In genomic region chr11:61498736-61499504, GRCm38 (mm10) we compare ENCODE assay signal across 11 mouse cellular contexts. TPM values are rescaled to one million over a fixed set of nuclear protein-coding genes. Genes with fewer than 3 reads are reported as not detected.
DNase-seq lines count a peak whose midpoint lies in the region; ATAC-seq and TF ChIP-seq lines count a peak whose summit lies in the region.
"Had no signal": no experiment of that assay in that cellular context is flagged by ENCODE, and none has a peak within 500 bp of the region (broad histone marks: within the 10 kb centered on the region; RNA-seq: fewer than 3 reads in every experiment).

No protein-coding gene starts in this region.

- H3K79me2 ChIP-seq in heart, adult 2 months (replicated peaks; ENCODE audit: control insufficient read depth, insufficient read depth, low read length): no peaks in the 10 kb centered on the region

- intact Hi-C loops in heart, adult 2 months (cut with DNase I): no loop called here
- intact Hi-C loops in heart, postnatal 25 days (cut with DNase I): loop anchor here (10.0 kb wide), 1 partner anchor 324 kb away; the partner anchor contains the start of gene Usp22

- no peaks in the 10 kb centered on the region for H3K36me3 ChIP-seq in heart, adult 2 months (ENCODE audit: control insufficient read depth, insufficient read depth, low read length)
- no peaks in the 10 kb centered on the region for H3K36me3 ChIP-seq in lung, postnatal 0 days (ENCODE audit: insufficient read depth, low read length)
- H3K36me3 ChIP-seq: hindbrain, embryonic 13.5 days had no signal

- no peaks in the 10 kb centered on the region for H3K27me3 ChIP-seq in heart, adult 2 months (ENCODE audit: control insufficient read depth, insufficient read depth, low read length)
- H3K27me3 ChIP-seq in lung, postnatal 0 days (replicated peaks; ENCODE audit: insufficient read depth, low read length): no peaks in the 10 kb centered on the region
- H3K27me3 ChIP-seq: hindbrain, embryonic 13.5 days had no signal

- H3K4me1 ChIP-seq in heart, adult 2 months (ENCODE audit: control insufficient read depth, insufficient read depth, low read length): peaks cover 1% of the 10 kb centered on the region; the same call in 1 of the 2 replicates
- H3K4me1 ChIP-seq in lung, postnatal 0 days (ENCODE audit: insufficient read depth, low read depth, low read length): no peaks in the 10 kb centered on the region
- no peaks in the 10 kb centered on the region for H3K4me1 ChIP-seq in lung, adult 2 months (ENCODE audit: control insufficient read depth, insufficient read depth, low read length)
- H3K4me1 ChIP-seq in cortical plate, adult 2 months (ENCODE audit: control insufficient read depth, insufficient read depth, low read length): no peaks in the 10 kb centered on the region; the same call in 1 of the 2 replicates
- peaks cover 3% of the 10 kb centered on the region; the same call in 1 of the 2 replicates for H3K4me1 ChIP-seq in olfactory bulb, adult 2 months (ENCODE audit: control insufficient read depth, insufficient read depth, low read length)

- no peak for DNase-seq in heart, adult 2 months
- no peak for DNase-seq in heart, postnatal 25 days (ENCODE audit: low spot score)
- peak; percentile 47 for DNase-seq in lung, postnatal 0 days (ENCODE audit: low spot score)
- DNase-seq in lung, adult 2 months: no peak
- DNase-seq in adrenal gland, postnatal 36 days: no peak
- DNase-seq in layer of hippocampus, postnatal 25 days (ENCODE audit: extremely low spot score in 1 of 2, low spot score in 1 of 2): no peak
- DNase-seq: kidney, adult 8-10 months; lung, embryonic 14.5 days had no signal

- H3K9me3 ChIP-seq in lung, postnatal 0 days (ENCODE audit: low read length): no peaks in the 10 kb centered on the region
- H3K9me3 ChIP-seq: hindbrain, embryonic 13.5 days had no signal

- ATAC-seq in lung, postnatal 0 days: no peak

- TF ChIP-seq CTCF in heart, adult 2 months (IDR thresholded peaks at IDR 0.05): no peak
- no peak for TF ChIP-seq CTCF in lung, postnatal 0 days (IDR thresholded peaks at IDR 0.05)
- TF ChIP-seq CTCF in lung, adult 2 months (IDR thresholded peaks at IDR 0.05; ENCODE audit: insufficient read depth, low read length): no peak
- no peak for TF ChIP-seq CTCF in cortical plate, adult 2 months (IDR thresholded peaks at IDR 0.05; ENCODE audit: extremely low read depth, insufficient read depth, low read length)
- no peak for TF ChIP-seq CTCF in olfactory bulb, adult 2 months (IDR thresholded peaks at IDR 0.05; ENCODE audit: insufficient read depth, low read depth, low read length)

- no peak overlapping the region for H3K27ac ChIP-seq in heart, adult 2 months
- H3K27ac ChIP-seq in lung, postnatal 0 days (ENCODE audit: low read length): no peak overlapping the region
- H3K27ac ChIP-seq in cortical plate, adult 2 months (ENCODE audit: insufficient read depth, low read length): peak overlapping the region; percentile 48; the same call in 1 of the 2 replicates
- H3K27ac ChIP-seq in olfactory bulb, adult 2 months (ENCODE audit: insufficient read depth, low read depth, low read length): peak overlapping the region; percentile 55; the same call in 1 of the 2 replicates
- H3K27ac ChIP-seq: hindbrain, embryonic 13.5 days had no signal

- no peak for TF ChIP-seq POLR2A in heart, adult 2 months (IDR thresholded peaks at IDR 0.05; ENCODE audit: insufficient read depth, low read depth, low read length)
- TF ChIP-seq POLR2A in lung, adult 2 months (IDR thresholded peaks at IDR 0.05; ENCODE audit: borderline replicate concordance, extremely low read depth, low read depth, low read length): no peak
- TF ChIP-seq POLR2A in cortical plate, adult 2 months (IDR thresholded peaks at IDR 0.05; ENCODE audit: extremely low read depth, insufficient read depth, low read length): no peak
- TF ChIP-seq POLR2A in olfactory bulb, adult 2 months (IDR thresholded peaks at IDR 0.05; ENCODE audit: insufficient read depth, low read depth, low read length): no peak

- no peak for TF ChIP-seq EP300 in heart, adult 2 months (IDR thresholded peaks at IDR 0.05; ENCODE audit: insufficient read depth, low read depth, low read length)
- TF ChIP-seq EP300 in lung, postnatal 0 days (IDR thresholded peaks at IDR 0.05): no peak

- no peak overlapping the region for H3K4me2 ChIP-seq in lung, postnatal 0 days (replicated peaks; ENCODE audit: low read depth, low read length)
- H3K4me2 ChIP-seq: hindbrain, embryonic 13.5 days; lung, embryonic 14.5 days had no signal

- 0 out of 2 replicates have a peak overlapping the region, but pooled peaks have one; percentile 17 for H3K9ac ChIP-seq in heart, adult 2 months (ENCODE audit: low read depth, low read length)
- H3K9ac ChIP-seq in lung, postnatal 0 days (replicated peaks; ENCODE audit: low read depth): no peak overlapping the region
- H3K9ac ChIP-seq: hindbrain, embryonic 13.5 days; lung, embryonic 14.5 days had no signal

- no peak overlapping the region for H3K4me3 ChIP-seq in heart, adult 2 months
- no peak overlapping the region for H3K4me3 ChIP-seq in lung, postnatal 0 days (ENCODE audit: low read depth, low read length)
- no peak overlapping the region for H3K4me3 ChIP-seq in lung, adult 2 months (replicated peaks; ENCODE audit: extremely low read depth, low read depth, low read length)
- H3K4me3 ChIP-seq in cortical plate, adult 2 months (ENCODE audit: insufficient read depth, low read length): no peak overlapping the region
- no peak overlapping the region for H3K4me3 ChIP-seq in olfactory bulb, adult 2 months (ENCODE audit: insufficient read depth, low read depth, low read length)
- H3K4me3 ChIP-seq: hindbrain, embryonic 13.5 days had no signal

- 54% methylated on average over 6 of the region's 6 CpGs for WGBS in heart, adult 2 months
- 39% methylated on average over 6 of the region's 6 CpGs for WGBS in lung, postnatal 0 days
- 46% methylated on average over 6 of the region's 6 CpGs for WGBS in lung, adult 2 months
- WGBS in olfactory bulb, adult 2 months: 43% methylated on average over 6 of the region's 6 CpGs

RNA-seq across cellular contexts. Expression of gene Mapk7, which starts 4.7 kb away (rescaled TPM):
- total RNA-seq in heart, adult 2 months (2021): 1 to 10 TPM; 5.5 to 6.0 TPM
- polyA plus RNA-seq in heart, adult 2 months (2012; rRNA removed): 11.9 and 12.6 TPM in 2 replicates
- 1 to 10 TPM; 6.0 to 7.7 TPM for total RNA-seq in heart, postnatal 25 days (2021)
- polyA plus RNA-seq in lung, postnatal 0 days (2015; fragmentation: Nextera tagmentation; extraction: Ambion mirVana): 36.2 and 39.5 TPM in 2 replicates
- 39.3 and 40.1 TPM in 2 replicates for polyA plus RNA-seq in lung, adult 2 months (2012; rRNA removed)
- polyA plus RNA-seq in cortical plate, adult 2 months (2012; rRNA removed): 32.2 and 36.7 TPM in 2 replicates
- not detected in 2 replicates for polyA plus RNA-seq in olfactory bulb, adult 2 months (2012; ENCODE audit: insufficient read depth, insufficient read length, low replicate concordance, missing spikeins)
- total RNA-seq in adrenal gland, postnatal 36 days (2021): 10 to 100 TPM; 14.0 to 19.4 TPM
- total RNA-seq in layer of hippocampus, postnatal 25 days (2021): 10 to 100 TPM; 26.3 to 31.3 TPM

RNA-seq across cellular contexts. Expression of gene B9d1, which starts 6.0 kb away (rescaled TPM):
- 1 to 10 TPM; 8.0 to 9.3 TPM for total RNA-seq in heart, adult 2 months (2021)
- polyA plus RNA-seq in heart, adult 2 months (2012; rRNA removed): 10.6 and 15.6 TPM in 2 replicates
- 10 to 100 TPM in 1 of 2 experiments, 1 to 10 TPM in 1; 8.4 to 10.4 TPM for total RNA-seq in heart, postnatal 25 days (2021)
- 16.8 and 17.1 TPM in 2 replicates for polyA plus RNA-seq in lung, postnatal 0 days (2015; fragmentation: Nextera tagmentation; extraction: Ambion mirVana)
- polyA plus RNA-seq in lung, adult 2 months (2012; rRNA removed): 28.4 and 37.5 TPM in 2 replicates
- polyA plus RNA-seq in cortical plate, adult 2 months (2012; rRNA removed): 50.0 and 50.2 TPM in 2 replicates
- not detected in 2 replicates for polyA plus RNA-seq in olfactory bulb, adult 2 months (2012; ENCODE audit: insufficient read depth, insufficient read length, low replicate concordance, missing spikeins)
- 10 to 100 TPM; 20.8 to 23.8 TPM for total RNA-seq in adrenal gland, postnatal 36 days (2021)
- 10 to 100 TPM; 43.3 to 45.9 TPM for total RNA-seq in layer of hippocampus, postnatal 25 days (2021)

RNA-seq across cellular contexts. Expression of gene Mfap4, which starts 13.7 kb away (rescaled TPM):
- 10 to 100 TPM; 18.4 to 22.9 TPM for total RNA-seq in heart, adult 2 months (2021)
- 125 and 143 TPM in 2 replicates for polyA plus RNA-seq in heart, adult 2 months (2012; rRNA removed)
- total RNA-seq in heart, postnatal 25 days (2021): 10 to 100 TPM; 43.3 to 50.0 TPM
- polyA plus RNA-seq in lung, postnatal 0 days (2015; fragmentation: Nextera tagmentation; extraction: Ambion mirVana): 2,152 and 2,309 TPM in 2 replicates
- polyA plus RNA-seq in lung, adult 2 months (2012; rRNA removed): 1,294 and 1,321 TPM in 2 replicates
- polyA plus RNA-seq in cortical plate, adult 2 months (2012; rRNA removed): 3.2 and 4.6 TPM in 2 replicates
- polyA plus RNA-seq in olfactory bulb, adult 2 months (2012; ENCODE audit: insufficient read depth, insufficient read length, low replicate concordance, missing spikeins): not detected in 2 replicates
- 10 to 100 TPM in 1 of 2 experiments, 1 to 10 TPM in 1; 7.8 to 10.9 TPM for total RNA-seq in adrenal gland, postnatal 36 days (2021)
- total RNA-seq in layer of hippocampus, postnatal 25 days (2021): 1 to 10 TPM; 5.7 to 6.3 TPM

RNA-seq across cellular contexts. Expression of gene Rnf112, which starts 45.0 kb away (rescaled TPM):
- total RNA-seq in heart, adult 2 months (2021): under 1 TPM; 0.10 to 0.30 TPM
- 0.15 and 0.18 TPM in 2 replicates for polyA plus RNA-seq in heart, adult 2 months (2012; rRNA removed)
- under 1 TPM; 0.26 to 0.53 TPM for total RNA-seq in heart, postnatal 25 days (2021)
- polyA plus RNA-seq in lung, postnatal 0 days (2015; fragmentation: Nextera tagmentation; extraction: Ambion mirVana): 0.24 and 0.32 TPM in 2 replicates
- 0.27 and 0.44 TPM in 2 replicates for polyA plus RNA-seq in lung, adult 2 months (2012; rRNA removed)
- 453 and 528 TPM in 2 replicates for polyA plus RNA-seq in cortical plate, adult 2 months (2012; rRNA removed)
- not detected in 2 replicates for polyA plus RNA-seq in olfactory bulb, adult 2 months (2012; ENCODE audit: insufficient read depth, insufficient read length, low replicate concordance, missing spikeins)
- 1 to 10 TPM; 1.1 to 1.3 TPM for total RNA-seq in adrenal gland, postnatal 36 days (2021)
- total RNA-seq in layer of hippocampus, postnatal 25 days (2021): 100 to 1,000 TPM; 440 to 506 TPM

Comparison
In these comparisons a context has a peak if more than half of its experiments do, and no peak if none do; other contexts are left out.
1. H3K27ac ChIP-seq: peak in cortical plate, adult 2 months (single experiment) and olfactory bulb, adult 2 months (single experiment); none in heart, adult 2 months (single experiment) and lung, postnatal 0 days (single experiment).
2. RNA of gene B9d1, which starts 6.0 kb away (polyA plus RNA-seq): 50.0 to 50.2 TPM in cortical plate, adult 2 months, 28.4 to 37.5 TPM in lung, adult 2 months, 16.8 to 17.1 TPM in lung, postnatal 0 days and 10.6 to 15.6 TPM in heart, adult 2 months; not detected in olfactory bulb, adult 2 months; every median in the first group is over 10 times any median in the second.
3. RNA of gene Mfap4, which starts 13.7 kb away (polyA plus RNA-seq): 2,152 to 2,309 TPM in lung, postnatal 0 days, 1,294 to 1,321 TPM in lung, adult 2 months and 125 to 143 TPM in heart, adult 2 months; 3.2 to 4.6 TPM in cortical plate, adult 2 months and not detected in olfactory bulb, adult 2 months; every median in the first group is over 10 times any median in the second.